Mouse (Mus musculus): ENCODE data around the gene Dstn.

Dstn gene

DNA sequence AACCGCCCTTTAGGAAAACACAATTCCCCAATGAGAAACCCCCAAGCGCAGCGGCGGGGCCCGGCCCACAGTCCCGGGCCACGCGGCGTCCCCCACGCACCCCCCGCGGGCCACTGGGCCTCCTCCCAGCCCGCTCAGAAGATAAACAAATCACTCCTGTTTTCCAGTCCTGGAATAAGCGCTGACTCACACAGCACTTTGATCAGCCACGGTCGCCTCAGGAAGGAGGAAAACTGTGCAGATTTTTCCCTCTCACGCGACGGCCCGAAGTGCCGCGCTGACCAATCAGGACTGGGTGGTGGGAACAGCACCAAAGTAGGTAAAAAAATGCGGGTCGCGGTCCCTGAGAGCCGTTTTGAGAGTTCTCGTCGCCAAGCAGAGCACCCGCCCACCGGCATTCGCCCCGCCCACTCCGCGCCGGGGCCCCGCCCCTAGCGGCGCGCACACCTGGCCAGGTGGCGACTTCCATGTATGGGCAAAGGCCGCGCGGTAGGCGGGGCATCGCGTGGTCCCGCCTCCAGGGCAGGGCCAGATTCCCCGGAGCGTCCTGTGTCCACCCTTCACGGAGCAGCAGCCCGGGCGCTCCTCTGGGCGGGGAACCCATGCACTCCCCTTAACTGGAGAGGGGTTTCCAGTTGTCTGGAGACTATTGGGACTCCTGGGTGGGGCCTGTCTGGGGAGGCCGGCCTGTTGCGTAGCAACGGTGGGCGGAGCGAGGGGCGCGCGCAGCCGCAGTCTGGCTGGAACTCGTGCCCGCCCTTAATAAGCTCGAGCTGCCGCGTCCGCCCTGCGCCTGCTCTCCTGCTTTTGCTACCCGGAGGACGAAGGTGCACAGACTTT, at the start of gene Dstn:
Gene Dstn (plus strand): TSS at position 561 of the 840 bp plus-strand sequence.
- DNase-seq: peak; percentile 98

DNA sequence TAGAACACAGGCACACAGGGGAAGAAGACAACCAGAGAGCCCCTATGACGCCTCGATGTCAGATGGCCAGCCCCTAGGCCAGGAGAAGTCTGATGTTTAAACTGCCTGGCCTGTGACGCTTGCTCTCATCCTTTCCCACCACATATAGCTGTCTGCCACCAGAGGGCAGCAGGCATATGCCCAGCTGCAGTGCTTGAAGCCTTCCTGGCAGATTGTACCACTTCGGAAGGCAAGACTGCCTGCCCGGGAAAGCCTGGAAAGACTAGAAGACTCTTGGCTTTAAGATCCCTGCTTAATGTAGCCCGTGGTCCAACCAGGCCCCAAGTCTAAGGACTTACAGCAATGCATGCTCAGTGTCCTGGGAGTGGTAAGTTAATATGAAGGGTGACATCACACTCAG, 47.8 kb upstream of the Dstn start:
- peak; percentile 90 for DNase-seq

GRCm38 (mm10) chr2:143870936-143871688, 44.0 kb upstream of the Dstn start:
- no peak for DNase-seq

GRCm38 (mm10) chr2:143876026-143876425, 39.1 kb upstream of the Dstn start:
- no peak for DNase-seq

DNA sequence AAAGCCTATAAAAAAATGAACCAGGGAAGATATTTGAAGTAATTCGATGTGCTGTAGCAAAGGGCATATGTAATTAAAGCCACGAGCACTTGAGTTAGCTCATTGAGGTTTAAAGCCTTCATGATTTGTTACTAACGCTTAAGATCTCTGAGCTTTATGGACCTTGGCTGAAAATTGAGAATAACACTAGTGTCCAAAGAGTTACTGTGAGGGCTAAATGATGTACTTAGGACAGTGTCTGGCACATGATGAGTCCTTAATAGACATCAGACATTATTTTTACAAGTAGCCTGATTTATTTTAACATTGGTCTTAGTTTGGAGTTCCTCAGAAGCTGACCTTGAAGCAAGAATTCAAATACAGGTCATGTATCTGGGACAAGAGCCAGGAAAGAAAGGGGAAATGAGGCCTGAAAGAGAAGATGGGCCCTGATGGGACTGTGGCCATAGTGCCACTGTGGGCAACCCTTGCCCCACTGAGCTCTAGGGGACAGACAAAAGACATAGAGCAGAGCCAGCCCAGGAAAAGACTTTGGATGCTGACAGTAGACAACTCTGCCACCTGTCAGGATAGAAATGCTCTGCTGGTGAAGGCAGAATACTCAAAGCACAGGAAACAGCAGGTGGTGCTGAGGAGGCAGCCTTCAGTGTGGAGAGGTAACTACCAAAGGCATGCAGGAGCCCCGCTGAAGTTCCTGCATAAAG, 38.0 kb upstream of the Dstn start:
- DNase-seq: peak; percentile 33

- no peak for DNase-seq
Observed at GRCm38 (mm10) chr2:143879311-143879710, 35.8 kb upstream of the Dstn start.

DNA sequence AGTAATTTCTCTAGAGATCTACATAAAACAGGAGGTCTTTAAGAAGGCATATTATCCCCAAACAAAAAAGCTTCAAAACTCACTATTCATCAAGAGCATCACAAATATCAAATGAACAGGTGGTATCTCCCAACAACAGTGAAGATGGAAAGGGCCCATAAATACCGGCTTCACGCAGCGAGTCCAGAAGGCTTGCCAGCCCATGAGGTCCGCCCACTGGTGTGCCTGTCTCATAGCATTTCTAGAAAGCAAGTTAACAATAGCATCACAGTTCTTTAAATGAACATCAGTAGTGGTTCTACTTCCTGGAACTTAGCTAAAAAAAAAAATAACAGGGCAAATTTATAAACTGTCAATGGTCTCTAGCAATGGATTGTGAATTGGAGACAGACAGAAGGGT, 33.1 kb upstream of the Dstn start:
- DNase-seq: no peak

GRCm38 (mm10) chr2:143882606-143883288, 32.4 kb upstream of the Dstn start:
- no peak for DNase-seq

DNA sequence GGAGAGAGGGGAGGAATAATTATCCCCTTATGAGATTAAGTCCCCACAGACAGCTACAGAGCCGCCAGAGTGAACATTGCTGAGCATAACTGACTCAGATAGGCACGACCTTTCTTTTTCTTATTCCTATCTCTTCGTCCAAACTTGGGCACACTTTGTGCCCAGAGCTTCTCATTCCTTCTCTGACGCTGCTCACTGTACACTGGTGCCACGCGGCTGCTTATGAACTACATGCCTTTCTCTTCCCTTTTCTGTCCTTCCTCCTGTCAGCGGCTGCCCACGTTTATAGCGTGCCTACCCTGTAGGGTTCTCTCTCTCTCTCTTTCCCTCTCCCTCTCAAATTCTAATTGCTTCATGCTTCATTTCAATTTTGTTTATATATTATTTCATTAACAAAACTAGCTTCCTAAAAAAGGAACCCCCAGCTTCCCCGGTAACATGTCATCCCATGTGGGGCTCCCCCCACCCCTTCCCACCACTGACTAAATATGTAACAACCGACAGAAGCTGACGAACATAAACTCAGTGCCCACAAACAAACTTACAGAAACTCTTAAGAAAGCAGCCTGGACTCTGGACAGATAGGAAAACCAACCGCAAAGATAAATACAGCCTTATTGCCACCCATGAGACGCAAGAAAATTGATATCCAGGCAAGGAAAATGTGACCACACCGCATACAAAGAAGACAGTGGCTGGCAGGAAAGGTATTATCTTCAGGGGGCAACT, 25.8 kb upstream of the Dstn start:
- no peak for DNase-seq

DNA sequence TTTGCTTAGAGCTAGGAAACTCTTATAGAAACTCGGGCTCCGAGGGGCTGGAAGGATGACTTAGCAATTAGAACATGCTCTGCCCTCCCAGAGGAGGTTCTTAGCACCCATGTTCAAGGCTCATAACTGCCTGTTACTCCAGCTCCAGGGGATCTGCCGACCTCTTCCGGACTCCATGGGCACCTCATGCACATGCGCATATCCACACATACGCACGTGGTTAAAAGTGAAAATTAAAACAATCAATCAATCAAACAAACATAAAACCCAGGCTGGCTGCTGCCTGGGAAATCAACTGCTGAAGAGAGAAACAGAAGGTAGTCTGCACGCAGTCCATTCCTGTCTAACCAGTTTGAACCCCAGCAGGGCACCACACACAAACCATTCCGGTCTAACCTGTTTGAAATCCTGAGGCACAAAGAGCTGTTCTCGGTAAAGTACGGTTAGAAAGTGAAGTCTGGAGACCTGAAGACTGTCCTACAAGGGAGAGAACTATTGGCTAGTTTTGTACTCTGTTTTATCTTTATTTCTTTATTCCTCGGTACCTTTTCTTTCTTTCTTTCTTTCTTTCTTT, 25.2 kb upstream of the Dstn start:
- peak; percentile 79 for DNase-seq

GRCm38 (mm10) chr2:143891302-143892048, 23.6 kb upstream of the Dstn start:
- no peak for DNase-seq

- DNase-seq: no peak
Observed at GRCm38 (mm10) chr2:143899470-143900220, 15.5 kb upstream of the Dstn start.

DNA sequence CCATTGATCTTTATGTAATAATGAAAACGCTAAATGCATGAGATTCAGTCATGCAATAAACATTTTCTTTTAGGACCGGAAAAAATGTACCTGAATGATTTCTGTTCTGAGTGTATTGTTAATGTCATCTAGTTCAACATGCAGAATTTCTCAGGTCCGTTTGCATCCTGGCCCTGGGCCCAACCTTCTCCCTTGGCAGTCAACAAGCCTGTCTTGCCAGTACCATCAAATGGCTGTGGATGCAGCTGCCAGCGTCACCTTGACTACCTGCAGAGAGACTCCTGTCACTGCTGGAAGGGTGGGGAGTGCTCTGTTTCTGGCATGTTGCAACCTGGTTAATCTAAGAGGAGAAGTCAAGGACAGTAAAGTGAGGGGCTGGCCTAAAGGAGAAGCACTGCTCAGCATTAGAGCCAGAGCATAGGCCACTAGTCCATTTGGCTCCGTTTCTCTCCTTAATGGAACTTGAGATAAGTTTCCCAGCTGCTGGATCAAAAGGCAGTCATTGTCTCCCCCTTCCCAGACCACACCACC, 14.2 kb upstream of the Dstn start:
- DNase-seq: peak; percentile 61

- DNase-seq: peak; percentile 30
Observed at GRCm38 (mm10) chr2:143903376-143904045, 11.6 kb upstream of the Dstn start.

- no peak for DNase-seq
Observed at GRCm38 (mm10) chr2:143904896-143905295, 10.2 kb upstream of the Dstn start.

DNA sequence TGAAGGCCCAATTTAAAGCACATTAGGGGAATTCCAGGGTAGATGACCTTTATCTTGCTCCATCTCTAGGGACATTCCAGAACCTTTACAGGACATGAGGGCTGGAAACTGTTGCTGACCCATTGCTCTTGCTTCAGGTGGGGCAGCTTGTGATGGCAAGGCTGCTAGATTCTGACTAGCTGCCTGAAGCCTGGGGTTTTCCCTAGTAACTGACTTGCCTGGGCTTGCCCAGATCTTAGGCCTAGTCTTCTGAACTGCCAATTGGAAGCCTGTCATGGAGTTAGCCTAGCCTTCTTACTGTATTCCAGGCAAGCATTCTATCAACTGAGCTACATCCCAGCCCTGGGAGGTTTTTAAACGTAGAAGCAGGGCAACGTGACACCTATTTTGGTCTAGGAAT, 5.9 kb upstream of the Dstn start:
- no peak for DNase-seq

DNA sequence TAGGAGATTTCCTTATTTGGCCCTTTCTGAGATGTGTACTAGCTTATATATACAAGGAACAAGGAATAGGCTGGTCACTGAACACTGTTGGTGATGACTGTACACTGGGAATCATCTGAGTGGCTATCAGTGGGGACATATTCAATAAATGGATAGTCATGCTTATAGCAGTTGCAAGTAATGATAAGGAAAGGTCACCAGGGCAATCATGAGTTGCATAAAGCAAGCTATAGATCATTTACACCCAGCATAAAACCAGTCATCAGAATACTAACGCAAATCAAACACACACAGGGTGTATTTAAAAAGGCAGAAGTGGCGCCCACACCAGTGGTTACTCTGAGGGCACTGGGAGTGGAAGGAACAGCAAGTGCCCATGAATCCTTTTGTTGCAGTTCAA, 2.9 kb upstream of the Dstn start:
- no peak for DNase-seq

- DNase-seq: peak; percentile 44
Observed at GRCm38 (mm10) chr2:143914221-143914620, 899 bp upstream of the Dstn start.

GRCm38 (mm10) chr2:143915600-143916135, 548 bp downstream of the Dstn start:
- DNase-seq: peak; percentile 79

Data from lung, postnatal 36 days (tissue).